In genomic region chr15:81858138-81858516, GRCm38 (mm10) we compare ENCODE assay signal across 8 mouse cellular contexts. TPM values are rescaled to one million over a fixed set of nuclear protein-coding genes. Genes with fewer than 3 reads are reported as not detected.
A peak's percentile ranks its signal among the peaks of the same experiment; 100 is the strongest.
DNase-seq lines count a peak whose midpoint lies in the region; ATAC-seq and TF ChIP-seq lines count a peak whose summit lies in the region.

No protein-coding gene starts in this region.

- peak; percentile 74; the same call in 1 of the 2 replicates for TF ChIP-seq POLR2A in brain, embryonic 14.5 days (IDR thresholded peaks at IDR 0.05; ENCODE audit: borderline replicate concordance, extremely low read depth, insufficient read depth, insufficient read length, poor library complexity, severe bottlenecking)
- TF ChIP-seq POLR2A in liver, adult 2 months (IDR thresholded peaks at IDR 0.05; ENCODE audit: extremely low read depth, insufficient read depth, low read length), result peak; percentile 100

- peak overlapping the region; percentile 97 for H3K4me3 ChIP-seq in erythroblast, embryonic 14.5 days (replicated peaks)
- H3K4me3 ChIP-seq in heart, embryonic 13.5 days, result peak overlapping the region; percentile 83
- peak overlapping the region; percentile 83 for H3K4me3 ChIP-seq in kidney, postnatal 0 days (replicated peaks; ENCODE audit: low read depth, low read length)
- peak overlapping the region; percentile 90 for H3K4me3 ChIP-seq in liver, adult 2 months (ENCODE audit: insufficient read depth, low read depth, low read length)

- peaks cover 20% of the 10 kb centered on the region for H3K79me2 ChIP-seq in liver, adult 2 months (ENCODE audit: control insufficient read depth, insufficient read depth, low read length)

- peak overlapping the region; percentile 98 for H3K27ac ChIP-seq in heart, embryonic 13.5 days (replicated peaks)
- H3K27ac ChIP-seq in kidney, postnatal 0 days, result peak overlapping the region; percentile 96
- peak overlapping the region; percentile 97 for H3K27ac ChIP-seq in liver, adult 2 months (replicated peaks; ENCODE audit: insufficient read depth, low read depth, low read length)

- peak overlapping the region; percentile 89 for H3K4me2 ChIP-seq in heart, embryonic 13.5 days
- H3K4me2 ChIP-seq in kidney, postnatal 0 days (ENCODE audit: low read length), result peak overlapping the region; percentile 79

- no peaks in the 10 kb centered on the region for H3K9me3 ChIP-seq in erythroblast, embryonic 14.5 days (ENCODE audit: control insufficient read depth, low read length)
- H3K9me3 ChIP-seq in heart, embryonic 13.5 days, result no peaks in the 10 kb centered on the region
- H3K9me3 ChIP-seq in kidney, postnatal 0 days (replicated peaks; ENCODE audit: low read length), result no peaks in the 10 kb centered on the region

- H3K36me3 ChIP-seq in erythroblast, embryonic 14.5 days (ENCODE audit: control insufficient read depth), result peaks cover 18% of the 10 kb centered on the region
- peaks cover 15% of the 10 kb centered on the region for H3K36me3 ChIP-seq in heart, embryonic 13.5 days
- H3K36me3 ChIP-seq in kidney, postnatal 0 days (ENCODE audit: insufficient read depth, low read length), result no peaks in the 10 kb centered on the region
- H3K36me3 ChIP-seq in liver, adult 2 months (ENCODE audit: control insufficient read depth, insufficient read depth, low read length), result no peaks in the 10 kb centered on the region; the same call in 1 of the 2 replicates

- H3K9ac ChIP-seq in heart, embryonic 13.5 days, result peak overlapping the region; percentile 92
- H3K9ac ChIP-seq in kidney, postnatal 0 days (ENCODE audit: low read depth, low read length), result peak overlapping the region; percentile 88
- peak overlapping the region; percentile 97 for H3K9ac ChIP-seq in liver, adult 2 months (ENCODE audit: low read depth, low read length)

- H3K27me3 ChIP-seq in erythroblast, embryonic 14.5 days (ENCODE audit: control insufficient read depth), result peaks cover 7% of the 10 kb centered on the region
- no peaks in the 10 kb centered on the region for H3K27me3 ChIP-seq in heart, embryonic 13.5 days (replicated peaks)
- no peaks in the 10 kb centered on the region for H3K27me3 ChIP-seq in kidney, postnatal 0 days (ENCODE audit: insufficient read depth, low read length)
- H3K27me3 ChIP-seq in liver, adult 2 months (ENCODE audit: control insufficient read depth, insufficient read depth, low read length), result no peaks in the 10 kb centered on the region

- ATAC-seq in heart, embryonic 13.5 days (ENCODE audit: extremely low read depth, insufficient number of reproducible peaks, low FRiP score, low TSS enrichment), result peak; percentile 13; the same call in 1 of the 2 replicates
- peak; percentile 41 for ATAC-seq in kidney, postnatal 0 days (replicated peaks; ENCODE audit: low FRiP score, low read depth)
- peak; percentile 62 for ATAC-seq in monocyte, adult 5-6 weeks (replicated peaks; ENCODE audit: insufficient number of reproducible peaks, low FRiP score, low TSS enrichment, poor library complexity, severe bottlenecking)

- under 1% methylated on average over 23 of the region's 23 CpGs for WGBS in heart, embryonic 13.5 days
- WGBS in kidney, postnatal 0 days, result under 1% methylated on average over 23 of the region's 23 CpGs
- under 1% methylated on average over 23 of the region's 23 CpGs for WGBS in liver, adult 2 months

- TF ChIP-seq CTCF in brain, embryonic 14.5 days (IDR thresholded peaks at IDR 0.05; ENCODE audit: borderline replicate concordance, extremely low read depth, insufficient read depth, insufficient read length), result no peak
- 0 out of 2 replicates have a peak, but pooled peaks have one; percentile 6 for TF ChIP-seq CTCF in kidney, postnatal 0 days (IDR thresholded peaks at IDR 0.05; ENCODE audit: low read depth)
- TF ChIP-seq CTCF in liver, adult 2 months (IDR thresholded peaks at IDR 0.05; ENCODE audit: low read depth, low read length), result no peak

- peaks cover 59% of the 10 kb centered on the region for H3K4me1 ChIP-seq in erythroblast, embryonic 14.5 days (ENCODE audit: control insufficient read depth)
- peaks cover 34% of the 10 kb centered on the region for H3K4me1 ChIP-seq in heart, embryonic 13.5 days
- H3K4me1 ChIP-seq in kidney, postnatal 0 days (replicated peaks; ENCODE audit: insufficient read depth, low read length), result 0 out of 2 replicates have a peak, but pooled peaks cover 7% of the 10 kb centered on the region
- H3K4me1 ChIP-seq in liver, adult 2 months (ENCODE audit: control insufficient read depth, insufficient read depth, low read length), result peaks cover 8% of the 10 kb centered on the region

- peak; percentile 92 for DNase-seq in CD4-positive helper T cell, adult 2 months (ENCODE audit: low read depth, low spot score)
- DNase-seq in brain, embryonic 14.5 days (ENCODE audit: low read depth), result peak; percentile 95
- peak; percentile 92 for DNase-seq in kidney, postnatal 0 days (ENCODE audit: low spot score)
- DNase-seq in liver, adult 2 months (ENCODE audit: extremely low read depth, low read depth, low spot score), result peak; percentile 90
- DNase-seq in spleen, postnatal 36 days (ENCODE audit: low spot score in 2 of 2), result peak; percentile 88 to 93

RNA-seq across cellular contexts. Expression of gene Tob2, which starts 0.5 kb away (rescaled TPM):
- polyA plus RNA-seq in brain, embryonic 14.5 days (2012; rRNA removed), result 15.4 and 15.7 TPM in 2 replicates
- polyA plus RNA-seq in erythroblast, embryonic 14.5 days (2012), result 1.7 and 2.3 TPM in 2 replicates
- 11.8 and 13.8 TPM in 2 replicates for polyA plus RNA-seq in heart, embryonic 13.5 days (2015; fragmentation: Nextera tagmentation; extraction: Ambion mirVana)
- polyA plus RNA-seq in kidney, postnatal 0 days (2015; fragmentation: Nextera tagmentation; extraction: Ambion mirVana), result 22.5 and 27.7 TPM in 2 replicates
- total RNA-seq in liver, adult 2 months (2014; rRNA removed), result 15.8 and 25.6 TPM in 2 replicates
- polyA plus RNA-seq in liver, adult 2 months (2012; rRNA removed), result 20.9 and 21.6 TPM in 2 replicates
- total RNA-seq in monocyte, adult 5-6 weeks (2017), result 27.1 to 48.1 TPM (median 29.4 TPM) in 3 replicates

RNA-seq across cellular contexts. Expression of gene Phf5a, which starts 13.6 kb away (rescaled TPM):
- 85.1 and 103 TPM in 2 replicates for polyA plus RNA-seq in brain, embryonic 14.5 days (2012; rRNA removed)
- polyA plus RNA-seq in erythroblast, embryonic 14.5 days (2012), result 1.9 and 3.0 TPM in 2 replicates
- polyA plus RNA-seq in heart, embryonic 13.5 days (2015; fragmentation: Nextera tagmentation; extraction: Ambion mirVana), result 92.7 and 114 TPM in 2 replicates
- 103 and 110 TPM in 2 replicates for polyA plus RNA-seq in kidney, postnatal 0 days (2015; fragmentation: Nextera tagmentation; extraction: Ambion mirVana)
- total RNA-seq in liver, adult 2 months (2014; rRNA removed), result 12.3 and 15.6 TPM in 2 replicates
- polyA plus RNA-seq in liver, adult 2 months (2012; rRNA removed), result 27.5 and 28.7 TPM in 2 replicates
- total RNA-seq in monocyte, adult 5-6 weeks (2017), result 54.7 to 91.7 TPM (median 58.7 TPM) in 3 replicates

RNA-seq across cellular contexts. Expression of gene Aco2, which starts 14.0 kb away (rescaled TPM):
- polyA plus RNA-seq in brain, embryonic 14.5 days (2012; rRNA removed), result 262 and 283 TPM in 2 replicates
- 17.5 and 19.1 TPM in 2 replicates for polyA plus RNA-seq in erythroblast, embryonic 14.5 days (2012)
- 486 and 514 TPM in 2 replicates for polyA plus RNA-seq in heart, embryonic 13.5 days (2015; fragmentation: Nextera tagmentation; extraction: Ambion mirVana)
- polyA plus RNA-seq in kidney, postnatal 0 days (2015; fragmentation: Nextera tagmentation; extraction: Ambion mirVana), result 263 and 285 TPM in 2 replicates
- 170 and 187 TPM in 2 replicates for total RNA-seq in liver, adult 2 months (2014; rRNA removed)
- 127 TPM in 2 replicates for polyA plus RNA-seq in liver, adult 2 months (2012; rRNA removed)
- 103 to 166 TPM (median 150 TPM) in 3 replicates for total RNA-seq in monocyte, adult 5-6 weeks (2017)

RNA-seq across cellular contexts. Expression of gene Tef, which starts 55.9 kb away (rescaled TPM):
- 35.5 and 38.0 TPM in 2 replicates for polyA plus RNA-seq in brain, embryonic 14.5 days (2012; rRNA removed)
- 0.26 and 0.90 TPM in 2 replicates for polyA plus RNA-seq in erythroblast, embryonic 14.5 days (2012)
- polyA plus RNA-seq in heart, embryonic 13.5 days (2015; fragmentation: Nextera tagmentation; extraction: Ambion mirVana), result 22.0 and 22.2 TPM in 2 replicates
- polyA plus RNA-seq in kidney, postnatal 0 days (2015; fragmentation: Nextera tagmentation; extraction: Ambion mirVana), result 17.9 and 19.9 TPM in 2 replicates
- 156 and 163 TPM in 2 replicates for total RNA-seq in liver, adult 2 months (2014; rRNA removed)
- polyA plus RNA-seq in liver, adult 2 months (2012; rRNA removed), result 34.6 and 35.0 TPM in 2 replicates
- total RNA-seq in monocyte, adult 5-6 weeks (2017), result 44.4 to 60.3 TPM (median 52.9 TPM) in 3 replicates

Comparison
In these comparisons a context has a peak if more than half of its experiments do, and no peak if none do; other contexts are left out.
1. Peak in every context shown above with its lines: DNase-seq, ATAC-seq, H3K4me3 ChIP-seq and H3K27ac ChIP-seq.